Mouse (Mus musculus): Measurements from ENCODE around the gene Gpn1.

The Gpn1 gene

GRCm38 (mm10) chr5:31560352-31560751, 65.8 kb downstream of the Gpn1 start:
- DNase-seq: no peak

GRCm38 (mm10) chr5:31562036-31562666, 67.6 kb downstream of the Gpn1 start:
- DNase-seq: peak; percentile 81
